Mouse (Mus musculus): ENCODE results near the gene Atxn7l2.

- TF ChIP-seq GATA1 (IDR thresholded peaks at IDR 0.05; ENCODE audit: borderline replicate concordance, low read length) (no peak), FLI1 (IDR thresholded peaks at IDR 0.05; ENCODE audit: low read length) (no peak)
Observed at GRCm38 (mm10) chr3:108200329-108201323, 10.1 kb downstream of the Atxn7l2 start, which contains the start of gene Cyb561d1.
